Mouse (Mus musculus) retina, postnatal 7 days (tissue): ENCODE results near the gene Fst.

Source experiments
- DNase-seq: peaks from one replicate; pipeline ENCODE4 v3.0.0-alpha.2; 2012; ENCODE audit warnings: low read depth, low spot score

Fst gene

GRCm38 (mm10) chr13:114458886-114459700 is at the start of gene Fst:
Fst (minus strand) TSS chr13:114458951.
- no peak for DNase-seq

GRCm38 (mm10) chr13:114493826-114494225 is 35.1 kb upstream of the Fst start:
- no peak for DNase-seq

GRCm38 (mm10) chr13:114488178-114488577 is 29.4 kb upstream of the Fst start:
- DNase-seq: no peak

- no peak for DNase-seq
These were observed 19.6 kb upstream of the Fst start for GRCm38 (mm10) chr13:114478329-114478728.

GRCm38 (mm10) chr13:114469945-114470344 is 11.2 kb upstream of the Fst start:
- DNase-seq: no peak

GRCm38 (mm10) chr13:114466269-114466919 is 7.6 kb upstream of the Fst start:
- no peak for DNase-seq

- no peak for DNase-seq
These were observed 6.6 kb upstream of the Fst start for GRCm38 (mm10) chr13:114465387-114465786.

GRCm38 (mm10) chr13:114464824-114465223 is 6.1 kb upstream of the Fst start:
- DNase-seq: no peak

- no peak for DNase-seq
These were observed 4.0 kb upstream of the Fst start for GRCm38 (mm10) chr13:114462548-114463408.

GRCm38 (mm10) chr13:114460306-114460892 is 1.6 kb upstream of the Fst start:
- peak; percentile 53 for DNase-seq

GRCm38 (mm10) chr13:114459701-114460160 is 980 bp upstream of the Fst start:
- DNase-seq: no peak

- no peak for DNase-seq
These were observed 363 bp downstream of the Fst start for GRCm38 (mm10) chr13:114458291-114458885.

GRCm38 (mm10) chr13:114457567-114458120 is 1.1 kb downstream of the Fst start:
- DNase-seq: no peak

GRCm38 (mm10) chr13:114456766-114457566 is 1.8 kb downstream of the Fst start:
- DNase-seq: no peak

GRCm38 (mm10) chr13:114456224-114456623 is 2.5 kb downstream of the Fst start:
- DNase-seq: no peak

- no peak for DNase-seq
These were observed 3.0 kb downstream of the Fst start for GRCm38 (mm10) chr13:114455788-114456187.

- no peak for DNase-seq
These were observed 11.5 kb downstream of the Fst start for GRCm38 (mm10) chr13:114447213-114447612.

GRCm38 (mm10) chr13:114432491-114432890 is 26.3 kb downstream of the Fst start:
- DNase-seq: no peak

- no peak for DNase-seq
These were observed 33.5 kb downstream of the Fst start for GRCm38 (mm10) chr13:114425230-114425629.

- DNase-seq: no peak
These were observed 38.5 kb downstream of the Fst start for GRCm38 (mm10) chr13:114420235-114420634.
